Mouse (Mus musculus) bone marrow, adult 2 months (tissue): ENCODE measurements at regions not wholly inside any gene's neighbourhood (a gene's known extent, or its start where the extent isn't known, plus 50 kb on each side); places are given as distances from the start of the nearest gene placed in this dataset.

Experiments
- CTCF ChIP-seq: fragments of 200-500 bp; IDR thresholded peaks from 2 replicates; pipeline ENCODE4 v1.5.1; 2011; ENCODE audit warnings: low read length, control low read depth; ENCODE audit not compliant: control insufficient read depth, insufficient read depth
- POLR2A ChIP-seq: fragments of 200-500 bp; IDR thresholded peaks from 2 replicates; pipeline ENCODE4 v1.6.1; 2011; ENCODE audit warnings: low read depth, mild to moderate bottlenecking, control low read depth, low read length, borderline replicate concordance; ENCODE audit not compliant: control insufficient read depth

- TF ChIP-seq CTCF = no peak
- TF ChIP-seq POLR2A = no peak
Observed at GRCm38 (mm10) chr11:44136024-44136423, 235.0 kb upstream of the Adra1b start.
